Mouse (Mus musculus) midbrain, embryonic 14.5 days (tissue): ENCODE data around the gene A130010J15Rik. TPM values are rescaled to one million over a fixed set of nuclear protein-coding genes. Genes with fewer than 3 reads are reported as not detected.

Experiments
- ATAC-seq: fragments of 200-750 bp; cut with Nextera tagmentation; 2 replicates; pipeline ENCODE4 v1.8.0; 2017; ENCODE audit warnings: moderate number of reproducible peaks, moderate library complexity; ENCODE audit not compliant: low FRiP score, low TSS enrichment
- DNase-seq: peaks from one replicate; pipeline ENCODE4 v3.0.0-alpha.2; 2015
- H3K27ac ChIP-seq: fragments of 300-500 bp; sonication (generic); replicated peaks from 2 replicates; pipeline ENCODE4 v1.5.1; 2014; ENCODE audit warnings: mild to moderate bottlenecking, low read depth, low read length, moderate library complexity
- H3K27me3 ChIP-seq: fragments of 300-500 bp; sonication (generic); 2 replicates; pipeline ENCODE4 v1.6.1; 2014; ENCODE audit warnings: low read length, control low read depth, mixed read lengths; ENCODE audit not compliant: control insufficient read depth, insufficient read depth
- H3K36me3 ChIP-seq: fragments of 300-500 bp; sonication (generic); 2 replicates; pipeline ENCODE4 v1.6.1; 2014; ENCODE audit warnings: low read length, control low read depth; ENCODE audit not compliant: control insufficient read depth, insufficient read depth
- H3K4me1 ChIP-seq: fragments of 300-500 bp; sonication (generic); 2 replicates; pipeline ENCODE4 v1.6.1; 2014; ENCODE audit warnings: mild to moderate bottlenecking, antibody characterized with exemption, low read length, control low read depth; ENCODE audit not compliant: control insufficient read depth, insufficient read depth
- H3K4me2 ChIP-seq: fragments of 300-500 bp; sonication (generic); 2 replicates; pipeline ENCODE4 v1.6.1; 2014; ENCODE audit warnings: mild to moderate bottlenecking, low read length, moderate library complexity
- H3K4me3 ChIP-seq: fragments of 300-500 bp; sonication (generic); replicated peaks from 2 replicates; pipeline ENCODE4 v1.5.1; 2014; ENCODE audit warnings: low read depth, low read length
- H3K9ac ChIP-seq: fragments of 300-500 bp; sonication (generic); replicated peaks from 2 replicates; pipeline ENCODE4 v1.6.1; 2014; ENCODE audit warnings: mild to moderate bottlenecking, low read length, moderate library complexity
- H3K9me3 ChIP-seq: fragments of 300-500 bp; sonication (generic); 2 replicates; pipeline ENCODE4 v1.6.1; 2016; ENCODE audit warnings: low read length, control low read depth, mixed read lengths; ENCODE audit not compliant: control insufficient read depth
- WGBS: fragments of 180-500 bp; shearing (Covaris S2); extraction: QIAGEN DNeasy Blood & Tissue Kit; methylation state at CpG from one replicate; pipeline ENCODE4 v1.1.7; 2014; 5-methylcytosine and 5-hydroxymethylcytosine counted together
- polyA plus RNA-seq: library from polyadenylated mRNA; unstranded; fragments of >200 nt; fragmentation: Nextera tagmentation; extraction: Ambion mirVana; gene quantifications from 2 replicates; pipeline ENCODE4 v1.2.1, GENCODE M21; 2014

The A130010J15Rik gene
- polyA plus RNA-seq, 1 experiment from 2014 or later = 15.4 TPM

DNA sequence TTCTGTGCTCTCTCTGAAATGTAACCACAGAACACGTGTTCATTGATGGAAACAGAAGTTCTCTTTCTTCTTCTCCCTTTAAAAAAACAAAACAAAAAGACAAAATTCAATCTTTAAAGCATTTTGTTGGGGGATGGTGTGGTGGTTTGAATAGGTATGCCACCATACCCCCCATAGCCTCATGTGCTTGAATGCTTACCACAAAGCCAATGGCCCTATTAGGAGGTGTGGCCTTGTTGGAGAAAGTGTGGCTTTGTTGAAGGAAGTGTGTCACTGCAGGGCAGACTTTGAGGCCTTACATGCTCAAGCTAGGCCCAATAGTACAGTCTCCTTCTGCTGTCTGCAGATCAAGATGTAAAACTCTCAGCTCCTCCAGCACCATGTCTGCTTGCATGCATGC lies 21.4 kb upstream of the A130010J15Rik start:
- Histone ChIP-seq H3K27ac (no peak overlapping the region), H3K27me3 (no peaks in the 10 kb centered on the region), H3K36me3 (no peaks in the 10 kb centered on the region), H3K4me3 (no peak overlapping the region), H3K9me3 (no peaks in the 10 kb centered on the region), H3K9ac (no peak overlapping the region), H3K4me1 (no peaks in the 10 kb centered on the region), H3K4me2 (no peak overlapping the region)
- 77% methylated on average over 1 of the region's 1 CpGs for WGBS
- ATAC-seq (no peak), DNase-seq (no peak)

DNA sequence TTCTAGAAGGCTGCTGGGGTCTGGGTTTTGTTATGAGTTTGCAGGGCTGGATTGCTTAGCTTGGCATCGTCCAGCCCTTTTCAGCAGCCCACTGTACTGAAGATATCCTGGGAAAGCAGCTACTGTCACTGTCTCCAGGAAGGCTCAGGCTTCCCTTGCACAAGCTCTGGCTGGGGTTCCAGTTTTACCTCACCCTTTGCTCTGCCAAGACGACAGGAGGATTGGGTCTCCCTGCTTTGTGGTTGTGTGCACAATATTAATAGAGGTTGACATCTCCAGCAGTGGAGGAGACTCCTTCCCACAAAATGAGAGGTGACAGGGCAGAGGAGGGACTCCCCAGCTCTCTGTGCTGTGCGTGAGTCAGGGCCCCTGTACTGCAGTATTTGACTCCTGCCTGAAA lies 18.6 kb upstream of the A130010J15Rik start:
- DNase-seq = no peak
- Histone ChIP-seq H3K9me3 (no peaks in the 10 kb centered on the region), H3K4me3 (no peak overlapping the region), H3K4me2 (no peak overlapping the region), H3K27ac (no peak overlapping the region), H3K36me3 (no peaks in the 10 kb centered on the region), H3K4me1 (0 out of 2 replicates have a peak, but pooled peaks cover 7% of the 10 kb centered on the region), H3K27me3 (peaks cover 23% of the 10 kb centered on the region), H3K9ac (no peak overlapping the region)
- ATAC-seq = no peak
- WGBS = 71% methylated on average over 3 of the region's 3 CpGs

DNA sequence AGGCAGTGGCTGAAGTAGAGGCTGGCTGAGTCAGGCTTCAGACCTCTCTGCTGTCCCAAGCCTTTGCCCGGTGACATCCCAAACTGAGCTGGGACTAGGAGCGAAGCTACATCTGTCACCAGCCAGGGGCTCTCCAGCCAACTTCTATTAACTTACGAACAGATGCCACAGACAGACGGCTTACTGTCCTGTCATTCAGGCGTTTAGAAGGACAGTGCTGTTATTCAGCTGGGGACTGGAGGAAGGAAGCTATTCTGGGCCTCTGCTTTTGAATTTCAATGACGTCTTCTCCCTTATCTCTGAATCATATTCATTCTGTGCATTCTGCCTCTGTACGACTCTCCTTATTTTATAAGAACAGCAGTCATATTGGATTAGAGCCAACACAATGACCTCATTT lies 16.7 kb upstream of the A130010J15Rik start:
- 0 out of 2 replicates have a peak, but pooled peaks cover 7% of the 10 kb centered on the region for H3K4me1 ChIP-seq
- no peaks in the 10 kb centered on the region for H3K36me3 ChIP-seq
- H3K9ac ChIP-seq = no peak overlapping the region
- WGBS = 39% methylated on average over 7 of the region's 7 CpGs
- no peak for ATAC-seq
- no peak overlapping the region for H3K27ac ChIP-seq
- H3K4me3 ChIP-seq = no peak overlapping the region
- no peak overlapping the region for H3K4me2 ChIP-seq
- peak; percentile 5 for DNase-seq
- peaks cover 27% of the 10 kb centered on the region for H3K27me3 ChIP-seq
- no peaks in the 10 kb centered on the region for H3K9me3 ChIP-seq

DNA sequence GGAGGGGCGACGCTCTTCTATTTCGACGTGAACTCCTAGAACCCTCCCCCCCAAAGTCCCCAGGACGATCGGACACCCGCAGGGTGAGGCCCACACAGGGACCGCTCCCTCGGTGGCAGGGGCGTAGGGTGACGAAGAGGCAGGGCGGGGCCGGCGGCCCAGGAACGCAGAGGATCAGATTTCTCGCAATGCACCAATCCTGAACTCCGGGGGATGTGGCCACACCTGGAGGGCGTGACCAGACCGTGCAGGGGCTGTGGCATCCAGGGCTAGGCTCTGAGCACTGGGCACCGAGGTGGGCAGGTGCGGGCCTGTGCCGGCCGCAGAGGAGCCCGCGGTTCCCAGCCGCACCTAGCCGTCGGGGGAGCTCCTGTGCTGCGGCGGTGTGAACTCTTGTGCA lies 15.0 kb upstream of the A130010J15Rik start, which contains the start of gene Irf6:
TSS of gene Irf6 (plus strand) at position 240 of the 400 bp plus-strand sequence.
- peak; percentile 8 for DNase-seq
- 0 out of 2 replicates have a peak, but pooled peaks cover 7% of the 10 kb centered on the region for H3K4me1 ChIP-seq
- whole genome bisulfite sequencing = 2% methylated on average over 30 of the region's 30 CpGs

DNA sequence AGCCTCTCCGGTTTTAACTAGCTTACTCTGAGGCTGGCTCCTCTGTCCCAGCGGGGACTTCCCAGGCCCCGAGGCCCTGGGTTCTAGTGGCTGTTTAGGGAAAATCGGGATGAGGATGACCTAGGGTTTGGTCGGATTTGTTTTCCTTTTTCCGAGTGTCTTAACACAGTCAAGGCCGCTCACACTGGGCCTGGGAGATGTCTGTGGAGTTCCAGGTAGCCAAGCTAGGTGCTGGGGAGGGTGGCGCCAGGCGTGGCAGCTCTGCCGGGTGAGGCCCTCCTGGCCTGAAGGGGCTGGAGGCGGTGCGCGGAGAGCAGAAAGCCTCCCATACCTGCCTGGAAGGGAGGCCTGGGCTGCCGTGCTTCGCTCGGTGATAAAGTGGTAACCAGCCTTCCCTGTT lies 14.3 kb upstream of the A130010J15Rik start:
- Histone ChIP-seq H3K9ac (no peak overlapping the region), H3K27me3 (peaks cover 27% of the 10 kb centered on the region), H3K36me3 (no peaks in the 10 kb centered on the region), H3K27ac (no peak overlapping the region), H3K4me3 (no peak overlapping the region), H3K9me3 (no peaks in the 10 kb centered on the region), H3K4me1 (0 out of 2 replicates have a peak, but pooled peaks cover 7% of the 10 kb centered on the region), H3K4me2 (no peak overlapping the region; the same call in 1 of the 2 replicates)
- WGBS = 22% methylated on average over 16 of the region's 16 CpGs
- DNase-seq (no peak), ATAC-seq (no peak)

More for the DNA sequence above, 15.0 kb upstream of the A130010J15Rik start, which contains the start of gene Irf6:
- no peaks in the 10 kb centered on the region for H3K9me3 ChIP-seq
- H3K36me3 ChIP-seq = no peaks in the 10 kb centered on the region
- no peak within 1 kb of the TSS for H3K9ac ChIP-seq
- ATAC-seq = no peak
- H3K4me3 ChIP-seq = no peak within 1 kb of the TSS; the same call in 1 of the 2 replicates
- H3K27ac ChIP-seq = no peak within 1 kb of the TSS
- peaks cover 27% of the 10 kb centered on the region for H3K27me3 ChIP-seq
- peak within 1 kb of the TSS; percentile 36 for H3K4me2 ChIP-seq

DNA sequence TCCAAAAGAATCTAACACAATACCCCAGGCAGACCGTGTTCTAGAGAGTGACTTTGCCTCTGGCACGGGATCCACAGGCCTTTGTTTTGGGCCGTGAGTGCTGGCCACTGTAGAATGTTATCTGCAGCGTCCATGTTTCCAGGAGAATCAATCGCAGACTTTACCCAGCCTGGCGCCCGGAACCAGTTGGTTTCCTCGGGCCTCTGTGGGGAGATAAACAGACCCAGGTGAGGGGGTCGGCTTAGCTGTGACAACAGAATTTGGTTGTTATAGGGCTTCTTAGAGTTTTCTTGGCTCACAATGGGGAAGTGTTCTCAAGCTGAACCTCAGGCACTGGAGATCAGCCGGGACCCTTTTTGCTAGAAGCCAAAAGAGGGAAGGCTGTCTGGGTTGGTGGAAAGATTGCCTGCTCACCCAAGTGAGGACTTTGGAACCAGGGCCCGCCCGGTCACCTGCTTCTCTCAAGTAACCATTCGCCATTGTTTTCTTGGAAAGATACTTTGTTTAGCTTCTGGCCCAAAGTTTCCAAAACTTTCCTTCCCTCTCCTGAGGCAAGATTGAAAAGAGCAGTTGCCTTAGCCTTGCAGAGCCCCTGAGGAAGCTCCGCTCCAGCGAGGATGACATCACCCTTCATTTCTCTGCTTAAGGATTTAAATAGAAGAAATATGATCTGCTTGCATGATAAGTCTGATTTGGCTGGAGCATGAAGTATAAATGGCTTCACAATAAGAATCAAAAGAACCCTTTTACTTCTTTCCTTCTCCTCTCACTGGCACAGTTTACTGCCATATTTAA lies 11.3 kb upstream of the A130010J15Rik start:
- DNase-seq (no peak), ATAC-seq (no peak)
- 83% methylated on average over 15 of the region's 15 CpGs for WGBS
- no peak overlapping the region for H3K27ac ChIP-seq
- no peak overlapping the region for H3K4me2 ChIP-seq
- H3K9me3 ChIP-seq = no peaks in the 10 kb centered on the region
- peaks cover 27% of the 10 kb centered on the region for H3K27me3 ChIP-seq
- H3K36me3 ChIP-seq = no peaks in the 10 kb centered on the region
- no peak overlapping the region for H3K9ac ChIP-seq
- no peak overlapping the region for H3K4me3 ChIP-seq
- H3K4me1 ChIP-seq = 0 out of 2 replicates have a peak, but pooled peaks cover 7% of the 10 kb centered on the region

DNA sequence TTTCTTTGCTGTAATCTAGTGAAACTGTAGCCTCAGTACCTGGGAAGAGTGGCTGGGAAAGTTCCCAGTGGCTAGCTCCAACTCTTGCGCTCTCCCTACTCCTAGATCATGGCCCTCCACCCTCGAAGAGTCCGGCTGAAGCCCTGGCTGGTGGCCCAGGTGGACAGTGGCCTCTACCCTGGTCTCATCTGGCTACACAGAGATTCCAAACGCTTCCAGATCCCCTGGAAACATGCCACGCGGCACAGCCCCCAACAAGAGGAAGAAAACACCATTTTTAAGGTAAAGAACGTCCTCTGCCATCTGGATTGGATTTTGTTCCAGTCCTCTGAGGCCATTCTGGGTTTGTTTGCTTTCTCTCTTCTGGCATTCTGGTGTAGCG lies 10.7 kb upstream of the A130010J15Rik start:
- 0 out of 2 replicates have a peak, but pooled peaks cover 7% of the 10 kb centered on the region for H3K4me1 ChIP-seq
- no peaks in the 10 kb centered on the region for H3K9me3 ChIP-seq
- ATAC-seq (no peak), DNase-seq (no peak)
- H3K4me3 ChIP-seq = no peak overlapping the region
- no peaks in the 10 kb centered on the region for H3K36me3 ChIP-seq
- H3K27ac ChIP-seq = no peak overlapping the region
- H3K9ac ChIP-seq = no peak overlapping the region
- WGBS = 80% methylated on average over 8 of the region's 8 CpGs
- H3K27me3 ChIP-seq = peaks cover 25% of the 10 kb centered on the region
- H3K4me2 ChIP-seq = no peak overlapping the region

DNA sequence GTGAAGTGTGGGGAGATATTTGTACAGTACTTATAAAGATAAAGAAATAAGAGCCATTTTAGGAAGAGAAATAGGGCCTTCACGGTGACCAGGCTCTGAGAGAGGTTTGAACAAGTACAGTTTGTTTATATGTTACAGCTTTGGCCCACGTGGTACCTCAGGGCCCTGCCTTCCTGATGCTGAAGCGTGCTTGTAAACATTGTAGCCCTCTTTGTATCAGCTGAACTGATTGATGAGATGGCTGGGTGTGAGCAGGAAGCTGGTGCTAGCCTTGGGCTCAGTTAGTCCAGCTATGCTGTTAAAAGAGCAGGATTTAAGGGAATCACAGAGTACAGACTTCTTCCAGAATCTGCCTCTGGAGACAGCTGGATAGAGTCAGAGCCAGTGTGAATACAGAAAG lies 8.7 kb upstream of the A130010J15Rik start:
- Histone ChIP-seq H3K4me1 (no peaks in the 10 kb centered on the region), H3K4me3 (no peak overlapping the region), H3K9me3 (no peaks in the 10 kb centered on the region), H3K36me3 (no peaks in the 10 kb centered on the region), H3K27me3 (peaks cover 4% of the 10 kb centered on the region; the same call in 1 of the 2 replicates), H3K27ac (no peak overlapping the region), H3K4me2 (no peak overlapping the region), H3K9ac (no peak overlapping the region)
- 69% methylated on average over 3 of the region's 3 CpGs for WGBS
- no peak for DNase-seq
- no peak for ATAC-seq

DNA sequence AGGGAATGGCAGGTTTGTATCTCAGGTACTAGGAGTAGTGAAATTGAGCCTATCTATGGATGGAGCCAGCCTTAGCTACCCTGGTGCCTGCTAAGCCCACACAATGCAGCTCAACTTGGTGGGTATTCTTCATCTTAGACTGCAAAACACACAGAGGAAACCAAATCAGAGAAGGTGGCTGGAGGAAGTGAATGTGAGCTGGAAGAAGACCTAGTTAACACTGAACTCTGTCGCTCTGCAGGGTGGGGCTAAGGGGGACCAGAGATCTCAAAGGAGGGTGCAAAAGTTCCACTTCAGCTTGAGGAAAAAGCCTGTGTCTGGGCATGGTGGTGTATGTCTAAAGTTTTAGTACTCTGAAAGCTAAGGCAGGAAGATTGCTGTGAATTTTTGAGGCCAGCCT lies 8.2 kb upstream of the A130010J15Rik start:
- no peak for ATAC-seq
- Histone ChIP-seq H3K4me1 (no peaks in the 10 kb centered on the region), H3K9ac (no peak overlapping the region), H3K27ac (no peak overlapping the region), H3K9me3 (no peaks in the 10 kb centered on the region), H3K4me2 (no peak overlapping the region), H3K4me3 (no peak overlapping the region), H3K36me3 (no peaks in the 10 kb centered on the region), H3K27me3 (no peaks in the 10 kb centered on the region)
- 69% methylated on average over 1 of the region's 1 CpGs for WGBS
- DNase-seq = no peak
